Mouse (Mus musculus) neural tube, embryonic 15.5 days (tissue): Measurements from ENCODE around the gene Gm7247. TPM values are rescaled to one million over a fixed set of nuclear protein-coding genes. Genes with fewer than 3 reads are reported as not detected.
A peak's percentile ranks its signal among the peaks of the same experiment; 100 is the strongest.
"Not testable (repeated sequence)": the region's sequence is repeated elsewhere in the genome, so short reads cannot be mapped to it uniquely, and the experiment has no call there.

Experiments
- ATAC-seq: fragments of 200-750 bp; cut with Nextera tagmentation; 2 replicates; pipeline ENCODE4 v1.8.0; 2017; ENCODE audit warnings: mild to moderate bottlenecking, moderate TSS enrichment, moderate library complexity; ENCODE audit not compliant: low FRiP score
- H3K27ac ChIP-seq: fragments of 300-500 bp; sonication (generic); replicated peaks from 2 replicates; pipeline ENCODE4 v1.5.1; 2015; ENCODE audit warnings: mild to moderate bottlenecking, inconsistent platforms
- H3K27me3 ChIP-seq: fragments of 300-500 bp; sonication (generic); replicated peaks from 2 replicates; pipeline ENCODE4 v1.6.1; 2015; ENCODE audit warnings: inconsistent platforms
- H3K36me3 ChIP-seq: fragments of 300-500 bp; sonication (generic); 2 replicates; pipeline ENCODE4 v1.6.1; 2015; ENCODE audit warnings: inconsistent platforms
- H3K4me1 ChIP-seq: fragments of 300-500 bp; sonication (generic); 2 replicates; pipeline ENCODE4 v1.6.1; 2015; ENCODE audit warnings: inconsistent platforms
- H3K4me2 ChIP-seq: fragments of 300-500 bp; sonication (generic); 2 replicates; pipeline ENCODE4 v1.6.1; 2015; ENCODE audit warnings: inconsistent platforms, mild to moderate bottlenecking, moderate library complexity
- H3K4me3 ChIP-seq: fragments of 300-500 bp; sonication (generic); replicated peaks from 2 replicates; pipeline ENCODE4 v1.5.1; 2015; ENCODE audit warnings: mild to moderate bottlenecking, inconsistent platforms
- H3K9ac ChIP-seq: fragments of 300-500 bp; sonication (generic); replicated peaks from 2 replicates; pipeline ENCODE4 v1.6.1; 2015; ENCODE audit warnings: mild to moderate bottlenecking, inconsistent platforms
- H3K9me3 ChIP-seq: fragments of 300-500 bp; sonication (generic); replicated peaks from 2 replicates; pipeline ENCODE4 v1.6.1; 2016; ENCODE audit warnings: inconsistent platforms
- WGBS: fragments of 180-500 bp; shearing (Covaris S2); methylation state at CpG from one replicate; pipeline ENCODE4 v1.1.7; 2015; ENCODE audit warnings: mixed read lengths; 5-methylcytosine and 5-hydroxymethylcytosine counted together
- polyA plus RNA-seq: library from polyadenylated mRNA; unstranded; fragments of >200 nt; fragmentation: Nextera tagmentation; extraction: Ambion mirVana; gene quantifications from 2 replicates; pipeline ENCODE4 v1.2.1, GENCODE M21; 2015

The Gm7247 gene
- polyA plus RNA-seq = not detected in 2 replicates

GRCm38 (mm10) chr14:51361456-51361855, at the start of gene Gm7247:
Gene Gm7247, plus strand, starts transcription at chr14:51361756.
- ATAC-seq = no peak
- H3K4me1 ChIP-seq = no peaks in the 10 kb centered on the region
- no peak within 1 kb of the TSS for H3K27ac ChIP-seq
- 0 out of 2 replicates have a peak, but pooled peaks cover 2% of the 10 kb centered on the region for H3K27me3 ChIP-seq
- no peak within 1 kb of the TSS for H3K9ac ChIP-seq
- no peaks in the 10 kb centered on the region for H3K9me3 ChIP-seq
- H3K4me2 ChIP-seq = no peak within 1 kb of the TSS
- no peak within 1 kb of the TSS for H3K4me3 ChIP-seq
- no peaks in the 10 kb centered on the region for H3K36me3 ChIP-seq
- WGBS = 92% methylated on average over 1 of the region's 1 CpGs

DNA sequence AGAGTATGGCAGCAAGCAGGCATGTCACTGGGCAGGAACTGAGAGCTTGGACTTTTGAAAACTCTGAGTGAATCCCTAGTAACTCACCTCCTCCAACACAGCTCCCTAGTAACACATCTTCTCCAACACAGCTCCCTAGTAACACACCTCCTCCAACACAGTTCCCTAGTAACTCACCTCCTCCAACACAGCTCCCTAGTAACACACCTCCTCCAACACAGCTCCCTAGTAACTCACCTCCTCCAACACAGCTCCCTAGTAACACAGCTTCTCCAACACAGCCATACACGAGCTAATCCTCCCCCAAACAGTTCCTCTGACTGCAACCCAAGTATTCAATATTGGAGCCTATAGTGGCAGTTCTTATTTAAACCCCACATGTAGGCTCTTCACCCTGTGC, 37.6 kb upstream of the Gm7247 start:
- no peak for ATAC-seq
- 70% methylated on average over 1 of the region's 1 CpGs for WGBS
- no peaks in the 10 kb centered on the region for H3K27me3 ChIP-seq
- H3K9ac ChIP-seq = no peak overlapping the region
- no peaks in the 10 kb centered on the region for H3K9me3 ChIP-seq
- no peaks in the 10 kb centered on the region for H3K4me1 ChIP-seq
- H3K36me3 ChIP-seq = no peaks in the 10 kb centered on the region
- no peak overlapping the region for H3K4me2 ChIP-seq
- no peak overlapping the region for H3K4me3 ChIP-seq
- H3K27ac ChIP-seq = no peak overlapping the region

DNA sequence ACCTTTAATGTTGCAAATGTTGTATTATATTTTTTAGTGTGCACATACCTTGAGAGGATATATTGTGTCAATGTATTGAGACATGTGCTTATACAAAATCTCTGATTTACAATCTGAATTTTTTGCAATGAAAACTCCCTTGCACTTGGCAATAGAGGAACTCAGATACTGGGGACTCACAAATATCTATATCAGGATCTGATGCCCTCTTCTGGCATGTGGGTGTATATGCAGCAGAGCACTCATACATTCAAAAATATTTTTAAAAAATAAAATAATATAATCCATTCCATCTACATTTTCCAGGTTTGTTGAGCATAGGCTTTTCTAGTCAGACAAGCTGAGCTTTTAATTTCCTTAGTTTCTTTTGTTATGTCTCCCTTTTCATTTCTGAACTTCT, 15.5 kb upstream of the Gm7247 start:
- ATAC-seq = no peak
- H3K4me1 ChIP-seq = no peaks in the 10 kb centered on the region
- H3K9ac ChIP-seq = no peak overlapping the region
- H3K4me3 ChIP-seq = no peak overlapping the region
- H3K9me3 ChIP-seq = no peaks in the 10 kb centered on the region
- no peak overlapping the region for H3K4me2 ChIP-seq
- H3K27ac ChIP-seq = no peak overlapping the region
- H3K36me3 ChIP-seq = no peaks in the 10 kb centered on the region
- no peaks in the 10 kb centered on the region for H3K27me3 ChIP-seq

- no peak overlapping the region for H3K27ac ChIP-seq
- 0 out of 2 replicates have a peak, but pooled peaks cover 2% of the 10 kb centered on the region for H3K27me3 ChIP-seq
- peak; percentile 94 for ATAC-seq
- WGBS = 5% methylated on average over 58 of the region's 75 CpGs
- H3K9ac ChIP-seq = peak overlapping the region; percentile 54
- H3K4me3 ChIP-seq = peak overlapping the region; percentile 57
- H3K9me3 ChIP-seq = no peaks in the 10 kb centered on the region
- H3K36me3 ChIP-seq = no peaks in the 10 kb centered on the region
- peak overlapping the region; percentile 91 for H3K4me2 ChIP-seq
- H3K4me1 ChIP-seq = no peaks in the 10 kb centered on the region
Measured at GRCm38 (mm10) chr14:51358111-51358982, 3.2 kb upstream of the Gm7247 start.

DNA sequence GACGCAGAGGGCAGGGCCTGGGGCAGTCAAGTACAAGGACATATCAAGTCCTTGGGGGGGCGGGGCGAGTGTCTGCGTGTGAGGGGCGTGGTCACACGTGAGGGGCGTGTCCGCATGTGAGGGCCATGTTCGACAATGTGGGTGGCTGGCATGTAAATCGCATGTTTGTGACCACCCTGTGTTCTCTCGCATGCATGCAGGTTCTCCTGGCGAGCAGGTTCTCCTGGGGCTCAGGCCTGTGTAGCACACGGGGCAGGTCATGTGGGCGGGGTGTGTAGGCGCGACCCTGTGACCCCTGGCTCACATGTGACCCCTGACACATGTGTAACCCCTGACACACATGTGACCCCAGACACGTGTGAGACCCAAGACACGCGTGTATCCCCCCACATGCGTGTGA, 21.2 kb downstream of the Gm7247 start:
- ATAC-seq = peak; percentile 9; the same call in 1 of the 2 replicates
- 0 out of 2 replicates have a peak, but pooled peaks cover 3% of the 10 kb centered on the region for H3K9me3 ChIP-seq
- H3K4me3 ChIP-seq = no peak overlapping the region
- no peaks in the 10 kb centered on the region for H3K4me1 ChIP-seq
- H3K36me3 ChIP-seq = no peaks in the 10 kb centered on the region
- H3K9ac ChIP-seq = no peak overlapping the region
- H3K4me2 ChIP-seq = no peak overlapping the region
- no peak overlapping the region for H3K27ac ChIP-seq
- WGBS = 97% methylated on average over 20 of the region's 20 CpGs
- H3K27me3 ChIP-seq = no peaks in the 10 kb centered on the region

GRCm38 (mm10) chr14:51384351-51384750, 22.8 kb downstream of the Gm7247 start:
- no peak overlapping the region for H3K4me3 ChIP-seq
- 97% methylated on average over 10 of the region's 10 CpGs for WGBS
- no peaks in the 10 kb centered on the region for H3K27me3 ChIP-seq
- no peak overlapping the region for H3K9ac ChIP-seq
- H3K4me2 ChIP-seq = no peak overlapping the region
- 0 out of 2 replicates have a peak, but pooled peaks cover 3% of the 10 kb centered on the region for H3K9me3 ChIP-seq
- H3K36me3 ChIP-seq = no peaks in the 10 kb centered on the region
- H3K4me1 ChIP-seq = no peaks in the 10 kb centered on the region
- no peak overlapping the region for H3K27ac ChIP-seq
- peak; percentile 68; the same call in 1 of the 2 replicates for ATAC-seq

DNA sequence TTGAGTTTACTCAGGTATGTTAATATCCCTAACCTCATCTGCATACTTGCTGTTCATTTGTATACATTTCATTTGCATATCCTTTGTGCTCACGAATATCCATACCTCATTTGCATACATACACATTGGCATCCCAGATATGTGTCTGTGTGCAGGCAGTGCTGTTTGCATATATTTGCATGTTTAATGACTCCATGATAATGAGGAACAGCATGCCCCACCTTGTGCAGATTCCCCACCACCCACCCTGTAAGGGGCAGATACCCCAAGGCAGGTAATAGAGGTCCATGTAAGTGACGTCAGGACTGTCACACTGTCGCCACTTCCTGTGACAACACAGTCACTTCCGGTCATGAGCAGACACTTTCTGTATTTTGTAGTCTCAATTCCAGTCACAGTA, 24.2 kb downstream of the Gm7247 start:
- H3K4me1 ChIP-seq = no peaks in the 10 kb centered on the region
- WGBS = 64% methylated on average over 4 of the region's 4 CpGs

DNA sequence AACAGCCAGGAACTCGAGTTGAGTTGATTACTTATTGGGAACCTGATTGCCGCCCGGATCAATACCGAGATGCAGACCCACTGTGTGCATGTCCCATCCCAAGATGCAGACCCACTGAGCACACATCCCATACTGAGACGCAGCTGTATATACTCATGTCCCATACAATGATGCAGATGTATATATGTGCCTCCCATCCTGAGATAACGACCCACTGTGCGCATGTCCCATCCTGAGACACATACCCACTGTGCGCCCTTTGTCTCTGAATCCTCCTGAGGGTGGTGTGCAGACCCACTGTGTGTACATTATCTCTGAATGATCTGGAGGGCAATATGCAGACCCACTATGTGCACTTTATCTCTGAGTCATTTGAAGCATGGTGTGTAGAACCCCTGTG, 26.2 kb downstream of the Gm7247 start:
- no peaks in the 10 kb centered on the region for H3K36me3 ChIP-seq
- H3K9me3 ChIP-seq = 0 out of 2 replicates have a peak, but pooled peaks cover 3% of the 10 kb centered on the region
- no peaks in the 10 kb centered on the region for H3K27me3 ChIP-seq
- ATAC-seq = no peak
- no peak overlapping the region for H3K27ac ChIP-seq
- no peak overlapping the region for H3K4me2 ChIP-seq
- H3K4me3 ChIP-seq = no peak overlapping the region
- H3K9ac ChIP-seq = no peak overlapping the region
- no peaks in the 10 kb centered on the region for H3K4me1 ChIP-seq
- WGBS = 97% methylated on average over 8 of the region's 8 CpGs

More for the DNA sequence above, 24.2 kb downstream of the Gm7247 start:
- H3K9ac ChIP-seq = no peak overlapping the region
- no peaks in the 10 kb centered on the region for H3K27me3 ChIP-seq
- H3K9me3 ChIP-seq = 0 out of 2 replicates have a peak, but pooled peaks cover 3% of the 10 kb centered on the region
- no peak overlapping the region for H3K27ac ChIP-seq
- peak; percentile 46; the same call in 1 of the 2 replicates for ATAC-seq
- H3K4me3 ChIP-seq = no peak overlapping the region
- no peaks in the 10 kb centered on the region for H3K36me3 ChIP-seq
- no peak overlapping the region for H3K4me2 ChIP-seq

DNA sequence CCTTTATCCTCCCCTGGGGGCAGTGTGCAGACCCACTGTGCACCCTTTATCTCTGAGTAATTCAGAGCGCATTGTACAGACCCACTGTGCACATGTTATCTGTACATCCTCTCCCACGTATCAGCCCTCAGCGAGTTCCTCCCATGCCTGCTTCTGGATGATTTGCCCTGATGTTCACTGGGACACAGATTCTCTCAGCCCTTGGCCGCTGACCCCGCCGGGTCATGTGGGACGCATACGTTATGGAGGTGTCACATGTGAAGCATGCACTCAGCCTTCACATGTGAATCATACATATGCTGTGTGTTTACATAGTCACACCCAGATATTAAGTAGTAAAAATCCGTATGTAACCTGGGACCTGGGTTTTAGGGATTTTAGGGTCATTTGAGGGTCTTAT, 26.7 kb downstream of the Gm7247 start:
- 96% methylated on average over 9 of the region's 9 CpGs for WGBS
- Histone ChIP-seq H3K4me2 (no peak overlapping the region), H3K4me1 (no peaks in the 10 kb centered on the region), H3K9me3 (no peaks in the 10 kb centered on the region), H3K27ac (no peak overlapping the region), H3K36me3 (no peaks in the 10 kb centered on the region), H3K4me3 (no peak overlapping the region), H3K9ac (no peak overlapping the region), H3K27me3 (no peaks in the 10 kb centered on the region)
- no peak for ATAC-seq

DNA sequence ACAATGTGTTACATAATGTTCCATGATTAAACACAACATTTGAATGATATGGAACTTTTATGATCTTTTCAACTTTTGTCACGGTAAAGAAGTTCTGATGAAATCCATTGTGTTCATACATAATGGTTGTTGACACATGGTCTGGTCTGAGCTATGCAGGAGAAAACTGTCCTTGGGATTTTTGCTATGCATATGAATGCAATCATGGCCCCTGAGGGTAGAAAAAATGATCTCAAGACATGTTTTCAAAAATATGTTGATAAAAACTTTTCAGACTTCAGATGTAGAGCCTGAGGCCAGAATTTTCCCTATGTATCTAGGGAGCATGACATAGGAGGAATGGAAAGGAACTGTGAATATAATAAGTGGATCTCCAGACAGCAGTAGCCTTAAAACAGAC, 49.0 kb downstream of the Gm7247 start, which contains the start of gene Vmn2r88:
TSS of gene Vmn2r88 (plus strand) at position 301 of the 400 bp plus-strand sequence.
- ATAC-seq = no peak
- Histone ChIP-seq H3K9me3 (no peaks in the 10 kb centered on the region), H3K27me3 (no peaks in the 10 kb centered on the region), H3K36me3 (no peaks in the 10 kb centered on the region), H3K27ac (no peak within 1 kb of the TSS), H3K4me2 (no peak within 1 kb of the TSS), H3K9ac (no peak within 1 kb of the TSS), H3K4me3 (no peak within 1 kb of the TSS), H3K4me1 (no peaks in the 10 kb centered on the region)
- 87% methylated on average over 1 of the region's 1 CpGs for WGBS

GRCm38 (mm10) chr14:51423885-51424284, 62.3 kb downstream of the Gm7247 start:
- H3K9ac ChIP-seq = no peak overlapping the region
- H3K9me3 ChIP-seq = no peaks in the 10 kb centered on the region
- no peak overlapping the region for H3K27ac ChIP-seq
- 74% methylated on average over 2 of the region's 2 CpGs for WGBS
- no peaks in the 10 kb centered on the region for H3K4me1 ChIP-seq
- no peak for ATAC-seq
- no peak overlapping the region for H3K4me3 ChIP-seq
- no peak overlapping the region for H3K4me2 ChIP-seq
- H3K27me3 ChIP-seq = no peaks in the 10 kb centered on the region
- H3K36me3 ChIP-seq = no peaks in the 10 kb centered on the region

GRCm38 (mm10) chr14:51430138-51430537, 68.6 kb downstream of the Gm7247 start:
- not testable (repeated sequence) for H3K4me3 ChIP-seq, H3K4me1 ChIP-seq, H3K27me3 ChIP-seq, H3K4me2 ChIP-seq, ATAC-seq, H3K27ac ChIP-seq, H3K9me3 ChIP-seq, H3K9ac ChIP-seq, H3K36me3 ChIP-seq
